Mouse (Mus musculus): Measurements from ENCODE around the gene Dph1.

DNA sequence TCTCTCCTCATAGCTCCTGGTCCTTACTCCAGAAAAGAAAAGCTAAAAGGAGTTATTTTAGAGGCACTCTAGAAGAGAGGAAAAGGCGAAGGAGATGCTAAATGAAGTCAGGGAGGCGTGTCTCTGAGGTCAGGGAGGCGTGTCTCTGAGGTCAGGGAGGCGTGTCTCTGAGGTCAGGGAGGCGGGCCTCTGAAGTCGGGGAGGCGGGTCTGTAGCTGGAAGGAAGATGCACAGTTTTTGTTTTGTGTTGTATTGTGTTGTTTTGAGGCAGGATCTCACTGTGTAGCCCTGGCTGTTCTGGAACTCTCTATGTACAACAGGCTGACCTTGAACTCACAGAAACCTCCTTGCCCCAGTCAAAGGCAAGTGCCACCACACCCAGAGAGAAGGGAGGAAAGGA is 6.9 kb upstream of the Dph1 start:
- TF ChIP-seq POLR2A (IDR thresholded peaks at IDR 0.05; ENCODE audit: insufficient read depth, low read length) (no peak), CTCF (IDR thresholded peaks at IDR 0.05; ENCODE audit: low read depth, low read length) (no peak)
